Mouse (Mus musculus): ENCODE results near the gene Aebp2. TPM values are rescaled to one million over a fixed set of nuclear protein-coding genes. Genes with fewer than 3 reads are reported as not detected.
"Not testable (repeated sequence)": the region's sequence is repeated elsewhere in the genome, so short reads cannot be mapped to it uniquely, and the experiment has no call there.

The Aebp2 gene
- total and polyA plus RNA-seq, 2 experiments from 2014 or later = 5.2 to 14.8 TPM

- Histone ChIP-seq H3K9me3 (replicated peaks; ENCODE audit: control insufficient read depth, low read length) (no peaks in the 10 kb centered on the region), H3K4me2 (ENCODE audit: low read depth, low read length) (no peak overlapping the region), H3K27me3 (ENCODE audit: control insufficient read depth, insufficient read depth, low read length) (no peaks in the 10 kb centered on the region), H3K27ac (ENCODE audit: low read depth) (no peak overlapping the region), H3K9ac (replicated peaks; ENCODE audit: low read depth, low read length) (no peak overlapping the region), H3K4me1 (ENCODE audit: control insufficient read depth, insufficient read depth) (no peaks in the 10 kb centered on the region), H3K4me3 (ENCODE audit: low read depth, low read length) (no peak overlapping the region), H3K36me3 (replicated peaks; ENCODE audit: control insufficient read depth, insufficient read depth, low read length) (peaks cover 19% of the 10 kb centered on the region)
- WGBS = 90% methylated on average over 3 of the region's 3 CpGs
- DNase-seq (ENCODE audit: low spot score) (no peak), ATAC-seq (ENCODE audit: insufficient read depth, low read depth) (no peak)
- no peak for TF ChIP-seq EP300 (IDR thresholded peaks at IDR 0.05; ENCODE audit: low read depth)
- no peak for TF ChIP-seq CTCF (IDR thresholded peaks at IDR 0.05; ENCODE audit: low read depth)
Observed at GRCm38 (mm10) chr6:140657920-140658522, 35.6 kb downstream of the Aebp2 start.

GRCm38 (mm10) chr6:140661111-140661510 is 38.6 kb downstream of the Aebp2 start:
- Histone ChIP-seq H3K27me3 (ENCODE audit: control insufficient read depth, insufficient read depth, low read length) (no peaks in the 10 kb centered on the region), H3K4me2 (ENCODE audit: low read depth, low read length) (no peak overlapping the region), H3K9ac (replicated peaks; ENCODE audit: low read depth, low read length) (no peak overlapping the region), H3K4me1 (ENCODE audit: control insufficient read depth, insufficient read depth) (no peaks in the 10 kb centered on the region), H3K4me3 (ENCODE audit: low read depth, low read length) (no peak overlapping the region), H3K27ac (ENCODE audit: low read depth) (no peak overlapping the region), H3K36me3 (replicated peaks; ENCODE audit: control insufficient read depth, insufficient read depth, low read length) (peaks cover 5% of the 10 kb centered on the region; the same call in 1 of the 2 replicates), H3K9me3 (replicated peaks; ENCODE audit: control insufficient read depth, low read length) (no peaks in the 10 kb centered on the region)
- no peak for TF ChIP-seq CTCF (IDR thresholded peaks at IDR 0.05; ENCODE audit: low read depth)
- no peak for TF ChIP-seq EP300 (IDR thresholded peaks at IDR 0.05; ENCODE audit: low read depth)
- 69% methylated on average over 10 of the region's 10 CpGs for WGBS
- 0 out of 2 replicates have a peak, but pooled peaks have one; percentile 25 for ATAC-seq (ENCODE audit: insufficient read depth, low read depth)
- DNase-seq (ENCODE audit: low spot score) = peak; percentile 28

GRCm38 (mm10) chr6:140661777-140662176 is 39.3 kb downstream of the Aebp2 start:
- H3K4me1 ChIP-seq (ENCODE audit: control insufficient read depth, insufficient read depth) = peaks cover 7% of the 10 kb centered on the region; the same call in 1 of the 2 replicates
- no peak overlapping the region for H3K9ac ChIP-seq (replicated peaks; ENCODE audit: low read depth, low read length)
- H3K36me3 ChIP-seq (replicated peaks; ENCODE audit: control insufficient read depth, insufficient read depth, low read length) = 0 out of 2 replicates have a peak, but pooled peaks cover 5% of the 10 kb centered on the region
- H3K9me3 ChIP-seq (replicated peaks; ENCODE audit: control insufficient read depth, low read length) = no peaks in the 10 kb centered on the region
- no peak for TF ChIP-seq EP300 (IDR thresholded peaks at IDR 0.05; ENCODE audit: low read depth)
- no peak for TF ChIP-seq CTCF (IDR thresholded peaks at IDR 0.05; ENCODE audit: low read depth)
- no peak overlapping the region for H3K4me2 ChIP-seq (ENCODE audit: low read depth, low read length)
- H3K27ac ChIP-seq (ENCODE audit: low read depth) = 0 out of 2 replicates have a peak overlapping the region, but pooled peaks have one; percentile 9
- WGBS = 80% methylated on average over 7 of the region's 7 CpGs
- no peak overlapping the region for H3K4me3 ChIP-seq (ENCODE audit: low read depth, low read length)
- no peak for DNase-seq (ENCODE audit: low spot score)
- no peaks in the 10 kb centered on the region for H3K27me3 ChIP-seq (ENCODE audit: control insufficient read depth, insufficient read depth, low read length)
- ATAC-seq (ENCODE audit: insufficient read depth, low read depth) = no peak

GRCm38 (mm10) chr6:140662290-140662689 is 39.8 kb downstream of the Aebp2 start:
- DNase-seq (ENCODE audit: low spot score) (no peak), ATAC-seq (ENCODE audit: insufficient read depth, low read depth) (peak; percentile 56)
- no peaks in the 10 kb centered on the region for H3K27me3 ChIP-seq (ENCODE audit: control insufficient read depth, insufficient read depth, low read length)
- H3K36me3 ChIP-seq (replicated peaks; ENCODE audit: control insufficient read depth, insufficient read depth, low read length) = 0 out of 2 replicates have a peak, but pooled peaks cover 5% of the 10 kb centered on the region
- H3K4me3 ChIP-seq (ENCODE audit: low read depth, low read length) = no peak overlapping the region
- no peaks in the 10 kb centered on the region for H3K9me3 ChIP-seq (replicated peaks; ENCODE audit: control insufficient read depth, low read length)
- 0 out of 2 replicates have a peak overlapping the region, but pooled peaks have one; percentile 9 for H3K27ac ChIP-seq (ENCODE audit: low read depth)
- no peak overlapping the region for H3K4me2 ChIP-seq (ENCODE audit: low read depth, low read length)
- peaks cover 12% of the 10 kb centered on the region; the same call in 1 of the 2 replicates for H3K4me1 ChIP-seq (ENCODE audit: control insufficient read depth, insufficient read depth)
- TF ChIP-seq EP300 (IDR thresholded peaks at IDR 0.05; ENCODE audit: low read depth) (no peak), CTCF (IDR thresholded peaks at IDR 0.05; ENCODE audit: low read depth) (no peak)
- WGBS = 60% methylated on average over 6 of the region's 6 CpGs
- H3K9ac ChIP-seq (replicated peaks; ENCODE audit: low read depth, low read length) = no peak overlapping the region

- WGBS = 38% methylated on average over 3 of the region's 3 CpGs
- not testable (repeated sequence) for H3K27ac ChIP-seq (ENCODE audit: low read depth); DNase-seq (ENCODE audit: low spot score); H3K36me3 ChIP-seq (replicated peaks; ENCODE audit: control insufficient read depth, insufficient read depth, low read length); H3K9ac ChIP-seq (replicated peaks; ENCODE audit: low read depth, low read length); H3K27me3 ChIP-seq (ENCODE audit: control insufficient read depth, insufficient read depth, low read length); H3K4me3 ChIP-seq (ENCODE audit: low read depth, low read length); H3K4me2 ChIP-seq (ENCODE audit: low read depth, low read length); H3K9me3 ChIP-seq (replicated peaks; ENCODE audit: control insufficient read depth, low read length); ATAC-seq (ENCODE audit: insufficient read depth, low read depth)
- peaks cover 16% of the 10 kb centered on the region for H3K4me1 ChIP-seq (ENCODE audit: control insufficient read depth, insufficient read depth)
- TF ChIP-seq CTCF (IDR thresholded peaks at IDR 0.05; ENCODE audit: low read depth) = peak; percentile 24
Observed at GRCm38 (mm10) chr6:140662697-140663096, 40.2 kb downstream of the Aebp2 start.

GRCm38 (mm10) chr6:140664611-140665010 is 42.1 kb downstream of the Aebp2 start:
- no peak overlapping the region for H3K4me3 ChIP-seq (ENCODE audit: low read depth, low read length)
- 82% methylated on average over 5 of the region's 5 CpGs for WGBS
- H3K9ac ChIP-seq (replicated peaks; ENCODE audit: low read depth, low read length) = no peak overlapping the region
- H3K9me3 ChIP-seq (replicated peaks; ENCODE audit: control insufficient read depth, low read length) = no peaks in the 10 kb centered on the region
- DNase-seq (ENCODE audit: low spot score) (no peak), ATAC-seq (ENCODE audit: insufficient read depth, low read depth) (no peak)
- H3K27ac ChIP-seq (ENCODE audit: low read depth) = no peak overlapping the region
- H3K4me1 ChIP-seq (ENCODE audit: control insufficient read depth, insufficient read depth) = peaks cover 18% of the 10 kb centered on the region
- no peaks in the 10 kb centered on the region for H3K27me3 ChIP-seq (ENCODE audit: control insufficient read depth, insufficient read depth, low read length)
- H3K36me3 ChIP-seq (replicated peaks; ENCODE audit: control insufficient read depth, insufficient read depth, low read length) = no peaks in the 10 kb centered on the region
- H3K4me2 ChIP-seq (ENCODE audit: low read depth, low read length) = no peak overlapping the region
- TF ChIP-seq EP300 (IDR thresholded peaks at IDR 0.05; ENCODE audit: low read depth) (no peak), CTCF (IDR thresholded peaks at IDR 0.05; ENCODE audit: low read depth) (no peak)

Data from heart, postnatal 0 days (tissue).